Mouse (Mus musculus) Patski (cell line): ENCODE results near the gene Ccdc92b. TPM values are rescaled to one million over a fixed set of nuclear protein-coding genes. Genes with fewer than 3 reads are reported as not detected.
A peak's percentile ranks its signal among the peaks of the same experiment; 100 is the strongest.
"Not testable (repeated sequence)": the region's sequence is repeated elsewhere in the genome, so short reads cannot be mapped to it uniquely, and the experiment has no call there.

ENCODE experiments used
- ATAC-seq: fragments of 100-300 bp; one replicate; pipeline ENCODE4 v1.8.0; 2021
- CTCF ChIA-PET: fragments of 350-600 bp; sonication (Branson Sonifier 250); formaldehyde crosslinking; loops from one replicate; lab custom pipeline; 2022; ENCODE audit warnings: inconsistent platforms; lab: Charles Lee
- POLR2A ChIA-PET: fragments of 350-600 bp; sonication (Branson Sonifier 250); formaldehyde crosslinking; loops from one replicate; lab custom pipeline; 2022; ENCODE audit warnings: antibody characterized with exemption, inconsistent platforms; lab: Charles Lee
- DNase-seq: peaks from one replicate; pipeline ENCODE4 v3.0.0-alpha.2; 2011; ENCODE audit warnings: low read depth, low spot score
- H3K27me3 ChIP-seq: fragments of 371-371 bp; one replicate; pipeline ENCODE4 v1.5.1; 2021
- CTCF ChIP-seq: fragments of 100-300 bp; IDR thresholded peaks from one replicate; pipeline ENCODE4 v1.5.1; 2021
- in situ Hi-C: fragments of 300-500 bp; cut with MboI; formaldehyde crosslinking; loops from 3 replicates; pipeline ENCODE4 v1.11.1; 2018; ENCODE audit warnings: low pct_unique_long_range_greater_than_20kb, mixed read lengths
- polyA plus RNA-seq: library from polyadenylated mRNA; unstranded; gene quantifications from one replicate; pipeline ENCODE4 v1.2.3, GENCODE M21; 2021

The Ccdc92b gene
- 0.46 TPM for polyA plus RNA-seq

DNA sequence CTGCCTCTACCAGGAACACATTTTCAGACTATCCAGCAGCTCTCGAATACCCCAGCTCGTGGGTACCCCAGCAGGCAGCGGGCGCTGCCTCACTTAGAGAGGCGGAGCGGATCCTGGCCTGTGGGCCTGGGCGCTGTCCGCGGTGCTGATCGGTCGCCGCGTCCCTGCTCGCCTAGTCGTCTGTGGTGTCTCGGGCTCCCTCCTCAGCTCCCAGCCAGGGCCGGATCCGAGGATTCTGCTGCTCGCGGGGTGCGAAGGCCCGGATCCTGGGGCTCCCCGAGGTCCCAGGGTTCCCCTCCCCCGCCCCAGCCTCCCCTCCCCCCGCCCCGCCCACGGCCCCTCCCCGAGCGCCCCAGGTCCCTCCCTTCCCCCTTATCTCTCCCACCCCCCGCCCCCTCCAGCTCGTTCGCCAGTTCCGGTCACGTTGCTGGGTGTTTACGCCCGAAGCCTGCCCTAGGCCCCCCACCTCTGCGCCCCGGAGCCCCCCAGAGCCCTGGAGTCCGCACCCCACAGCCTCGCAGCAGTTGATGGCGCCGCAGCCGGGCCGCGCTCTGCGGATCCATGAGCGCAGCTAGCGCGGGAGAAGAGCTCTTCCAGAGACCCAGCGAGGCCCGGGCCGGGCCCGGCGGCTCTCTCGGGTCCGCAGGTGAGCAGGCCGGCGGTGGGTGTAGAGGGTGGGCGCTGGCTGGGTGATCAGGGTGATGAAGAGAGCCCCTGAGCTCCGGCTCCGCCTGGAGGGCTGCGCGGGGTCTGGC is at the start of gene Ccdc92b:
Ccdc92b (plus strand) TSS at position 405 of the 755 bp plus-strand sequence.
- ATAC-seq = peak; percentile 95
- ChIA-PET CTCF (no interaction called here), POLR2A (interaction anchor here (0.6 to 0.7 kb wide), 2 partner anchors 11 to 1548 kb away, joined by 4 to 5 read pairs; no protein-coding TSS in a partner anchor)
- peak; percentile 6 for DNase-seq
- peaks cover 43% of the 10 kb centered on the region for H3K27me3 ChIP-seq
- TF ChIP-seq CTCF = no peak
- in situ Hi-C loops = loop anchor here (5.0 kb wide), 1 partner anchor 37 kb away; no protein-coding TSS in a partner anchor

DNA sequence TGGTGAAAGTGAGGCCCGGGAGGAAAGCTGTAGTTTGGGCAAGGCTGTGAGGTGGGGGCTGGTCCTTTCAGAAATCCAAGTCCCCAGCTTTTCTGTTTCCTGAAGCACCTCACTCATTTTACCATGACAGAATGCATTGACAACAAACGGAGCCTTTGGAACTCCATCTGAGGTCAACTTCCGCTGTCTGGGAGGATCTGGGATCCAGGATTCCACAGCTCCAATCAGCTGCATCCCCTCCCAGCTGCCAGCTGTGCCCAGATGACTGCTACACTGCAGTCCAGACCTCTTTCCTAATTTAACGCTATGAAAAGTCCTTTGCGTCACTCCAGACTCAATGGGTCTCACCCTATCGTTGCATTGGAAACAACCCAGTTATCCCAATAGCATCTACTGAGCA is 49.7 kb upstream of the Ccdc92b start:
- ATAC-seq (no peak), DNase-seq (no peak)
- ChIA-PET CTCF (interaction anchor here (0.8 kb wide), 1 partner anchor 10 kb away, joined by 3 read pairs; no protein-coding TSS in a partner anchor), POLR2A (no interaction called here)
- no peaks in the 10 kb centered on the region for H3K27me3 ChIP-seq
- TF ChIP-seq CTCF = no peak
- in situ Hi-C loops = no loop called here

DNA sequence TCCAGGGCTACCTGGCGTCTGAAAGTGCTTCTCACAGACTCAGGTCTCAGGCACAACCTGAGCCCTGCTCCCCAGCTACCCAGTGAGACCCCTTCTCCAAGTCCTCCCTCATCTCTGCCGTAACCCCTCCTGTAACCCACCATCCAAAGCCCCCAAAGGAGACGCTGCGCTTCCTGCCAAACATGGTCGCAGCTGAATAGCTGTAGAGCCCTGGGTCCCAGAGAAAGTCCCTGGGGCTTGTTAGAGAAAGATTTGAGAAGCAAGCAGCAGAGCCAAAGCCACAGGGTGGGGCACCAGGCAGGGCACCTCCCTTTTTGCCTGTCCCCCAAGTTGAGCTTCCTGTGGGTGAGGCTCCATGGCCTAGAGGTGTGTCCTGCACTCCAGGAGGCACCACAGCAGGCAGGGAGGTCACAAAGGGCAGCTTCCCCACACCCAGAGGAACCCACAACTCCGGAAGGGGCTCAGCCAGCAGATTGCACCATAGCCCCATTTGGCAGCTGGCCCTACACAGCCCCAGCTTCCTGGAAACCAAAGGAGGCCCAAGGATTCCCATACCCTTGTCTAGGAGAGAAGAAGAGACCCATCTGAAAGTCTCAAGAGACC is 46.8 kb upstream of the Ccdc92b start:
- DNase-seq (peak; percentile 71), ATAC-seq (peak; percentile 34)
- in situ Hi-C loops = no loop called here

DNA sequence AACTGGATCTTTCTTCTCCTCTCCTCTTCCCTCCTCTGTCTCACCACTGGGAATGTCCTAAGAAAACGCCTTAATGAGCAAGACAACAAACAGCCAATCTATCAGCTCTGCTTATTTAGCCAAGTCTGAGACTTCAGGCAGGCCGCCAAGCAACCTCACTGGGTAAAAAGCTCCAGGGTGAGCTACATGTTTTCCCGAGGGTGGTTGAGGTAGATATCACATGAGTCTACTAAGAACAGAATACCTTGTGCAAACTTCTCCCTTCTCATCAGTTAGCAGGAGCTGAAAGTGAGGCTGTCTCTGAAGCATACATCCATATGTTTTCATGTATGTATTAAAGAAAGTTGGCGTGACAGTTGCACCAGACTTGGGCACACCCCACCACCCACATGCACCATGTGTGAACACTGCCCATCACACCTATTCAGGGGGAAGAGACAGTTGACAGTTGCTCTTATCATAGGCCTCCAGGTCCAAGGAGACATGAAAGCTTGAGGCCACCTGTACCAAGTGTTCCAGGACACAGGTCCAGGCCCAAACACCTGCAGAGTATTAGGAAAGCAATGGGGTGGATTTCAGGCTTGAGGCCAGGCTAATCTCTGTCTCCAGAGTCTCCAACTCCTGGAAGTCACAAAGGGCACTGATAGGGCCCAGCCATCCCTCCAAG is 44.5 kb upstream of the Ccdc92b start:
- POLR2A ChIA-PET = interaction anchor here (1.0 kb wide), 1 partner anchor 18 kb away, joined by 3 read pairs; no protein-coding TSS in a partner anchor
- in situ Hi-C loops = no loop called here
- TF ChIP-seq CTCF = no peak
- CTCF ChIA-PET = interaction anchor here (0.8 to 1.9 kb wide), 4 partner anchors 15 to 60 kb away, joined by 3 to 9 read pairs (median 4); no protein-coding TSS in a partner anchor
- DNase-seq = peak; percentile 91
- ATAC-seq = no peak
- H3K27me3 ChIP-seq = no peaks in the 10 kb centered on the region

More for the DNA sequence above, 46.8 kb upstream of the Ccdc92b start:
- POLR2A ChIA-PET = no interaction called here
- TF ChIP-seq CTCF = no peak
- H3K27me3 ChIP-seq = no peaks in the 10 kb centered on the region
- CTCF ChIA-PET = interaction anchor here (0.7 to 1.3 kb wide), 2 partner anchors 13 to 1971 kb away, joined by 3 read pairs; no protein-coding TSS in a partner anchor

DNA sequence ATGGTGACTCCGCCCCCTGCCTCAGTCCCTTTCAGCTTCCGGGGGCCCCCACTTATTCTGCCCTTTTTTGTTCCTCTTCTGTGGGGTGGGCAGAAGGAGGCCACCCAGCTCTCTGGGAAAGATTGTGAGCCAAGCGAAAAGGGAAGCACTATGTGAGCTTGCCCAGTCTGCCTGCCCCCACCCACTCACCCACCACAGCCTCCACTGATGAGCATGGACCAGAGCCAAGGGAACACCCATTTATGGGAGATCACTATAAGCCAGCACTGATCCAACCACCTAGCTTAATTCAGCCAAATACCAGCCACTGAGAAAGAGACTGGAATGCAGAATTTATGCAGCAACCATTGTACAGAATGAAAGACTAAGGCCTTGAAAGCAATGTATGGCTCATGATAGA is 43.5 kb upstream of the Ccdc92b start:
- TF ChIP-seq CTCF = no peak
- no peak for DNase-seq
- no peak for ATAC-seq
- no peaks in the 10 kb centered on the region for H3K27me3 ChIP-seq
- in situ Hi-C loops = no loop called here
- ChIA-PET CTCF (interaction anchor here (1.2 to 1.7 kb wide), 2 partner anchors 17 to 29 kb away, joined by 3 to 9 read pairs; no protein-coding TSS in a partner anchor), POLR2A (interaction anchor here (0.8 kb wide), 1 partner anchor 19 kb away, joined by 4 read pairs; no protein-coding TSS in a partner anchor)

DNA sequence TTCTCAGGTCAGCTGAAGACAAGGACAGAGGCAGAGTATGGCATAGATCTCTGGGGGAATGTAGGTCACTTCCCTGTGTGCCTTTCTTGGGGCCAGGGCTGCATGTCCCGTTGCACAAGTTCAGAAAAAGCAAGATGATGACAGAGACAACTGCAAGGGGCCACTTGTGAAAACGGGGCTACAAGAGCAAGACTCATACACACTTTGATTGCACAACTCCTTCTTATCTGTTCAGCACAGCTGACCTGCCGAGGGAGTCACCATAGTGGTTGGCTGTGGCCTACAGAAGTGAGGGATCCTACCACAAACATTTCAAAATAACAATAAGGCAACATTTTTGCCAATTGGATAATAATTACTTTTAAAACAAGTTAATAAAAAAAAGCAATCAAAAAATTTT is 42.3 kb upstream of the Ccdc92b start:
- ATAC-seq = no peak
- CTCF ChIA-PET = interaction anchor here (1.0 kb wide), 1 partner anchor 61 kb away, joined by 3 read pairs; no protein-coding TSS in a partner anchor

DNA sequence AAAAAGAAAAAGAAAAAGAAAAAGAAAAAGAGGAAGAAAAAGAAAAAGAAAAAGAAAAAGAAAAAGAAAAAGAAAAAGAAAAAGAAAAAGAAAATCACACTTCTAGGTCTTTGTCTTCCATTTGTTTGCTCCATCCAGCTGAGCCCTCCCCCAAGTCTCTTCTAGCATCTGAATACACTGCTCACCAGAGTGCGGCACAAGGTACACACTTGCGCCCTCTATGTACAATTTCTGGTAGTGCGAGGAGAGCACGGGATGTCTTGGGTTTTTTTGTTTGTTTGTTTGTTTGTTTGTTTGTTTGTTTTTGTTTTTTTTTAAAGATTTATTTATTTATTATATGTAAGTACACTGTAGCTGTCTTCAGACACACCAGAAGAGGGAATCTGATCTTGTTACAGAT is 38.1 kb upstream of the Ccdc92b start:
- CTCF ChIA-PET, ATAC-seq, H3K27me3 ChIP-seq, POLR2A ChIA-PET, DNase-seq: not testable (repeated sequence)
- in situ Hi-C loops = loop anchor here (5.0 kb wide), 1 partner anchor 36 kb away; the partner anchor contains the start of gene Ccdc92b

More for the DNA sequence above, 42.3 kb upstream of the Ccdc92b start:
- POLR2A ChIA-PET = no interaction called here
- in situ Hi-C loops = no loop called here
- DNase-seq = no peak
- no peak for TF ChIP-seq CTCF
- H3K27me3 ChIP-seq = no peaks in the 10 kb centered on the region

DNA sequence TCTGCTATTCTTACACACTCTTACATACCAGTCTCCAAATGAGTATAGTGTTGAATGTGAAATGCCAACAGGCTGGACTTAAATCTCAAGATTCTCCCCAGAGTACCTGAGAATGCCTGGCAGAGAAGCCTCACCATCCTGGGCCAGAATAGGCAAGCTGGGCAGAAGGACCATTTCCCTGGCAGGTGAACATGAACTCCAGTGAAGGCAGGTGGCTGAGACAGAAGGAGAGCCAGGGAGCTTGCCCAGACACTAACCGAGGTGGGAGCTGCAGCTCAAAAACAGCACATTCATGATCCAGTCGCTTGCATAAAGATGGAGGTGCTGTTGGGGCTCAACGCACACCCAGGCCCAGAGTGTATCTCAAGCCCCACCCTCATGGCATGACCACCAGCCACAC is 36.9 kb upstream of the Ccdc92b start:
- no peak for TF ChIP-seq CTCF
- in situ Hi-C loops = loop anchor here (5.0 kb wide), 1 partner anchor 35 kb away; the partner anchor contains the start of gene Ccdc92b
- H3K27me3 ChIP-seq = no peaks in the 10 kb centered on the region
- ATAC-seq (no peak), DNase-seq (no peak)
- CTCF ChIA-PET = interaction anchor here (1.0 kb wide), 1 partner anchor 12 kb away, joined by 3 read pairs; no protein-coding TSS in a partner anchor
- POLR2A ChIA-PET = no interaction called here

DNA sequence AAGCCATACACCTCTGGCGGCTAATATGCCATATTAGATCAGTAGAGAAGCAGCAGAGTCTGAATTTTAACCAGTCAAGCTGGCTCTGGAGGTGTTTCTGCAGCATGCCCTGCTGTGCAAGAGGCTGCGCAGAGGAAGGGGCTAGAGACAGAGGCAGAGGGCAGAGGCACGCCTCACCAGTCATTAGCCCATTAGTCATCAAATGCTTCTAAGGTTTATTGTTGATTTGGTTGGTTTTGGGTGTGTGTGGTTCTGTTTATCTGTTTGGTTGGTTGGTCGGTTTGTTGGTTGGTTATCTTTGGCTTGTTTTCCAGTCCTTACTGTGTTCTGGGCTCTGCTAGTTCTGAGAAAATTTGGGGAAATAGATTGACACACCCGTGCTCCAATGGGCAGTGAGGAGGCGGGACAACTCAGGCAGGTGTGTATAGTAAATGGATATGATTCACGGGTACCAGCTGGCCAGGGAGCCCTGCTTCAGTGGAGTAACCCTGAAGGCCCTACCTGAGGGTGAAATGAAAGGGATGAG is 35.5 kb upstream of the Ccdc92b start:
- DNase-seq (no peak), ATAC-seq (no peak)
- in situ Hi-C loops = loop anchor here (5.0 kb wide), 1 partner anchor 33 kb away; the partner anchor contains the start of gene Ccdc92b
- peaks cover 9% of the 10 kb centered on the region for H3K27me3 ChIP-seq
- ChIA-PET POLR2A (no interaction called here), CTCF (no interaction called here)
- no peak for TF ChIP-seq CTCF
